Mouse (Mus musculus) heart, embryonic 15.5 days (tissue): ENCODE results near the gene P2ry12. TPM values are rescaled to one million over a fixed set of nuclear protein-coding genes. Genes with fewer than 3 reads are reported as not detected.

Experiments
- ATAC-seq: fragments of 200-750 bp; cut with Nextera tagmentation; replicated peaks from 2 replicates; pipeline ENCODE4 v1.8.0; 2017; ENCODE audit warnings: low read depth, moderate TSS enrichment; ENCODE audit not compliant: insufficient number of reproducible peaks, insufficient read depth, low FRiP score
- H3K27ac ChIP-seq: fragments of 300-500 bp; sonication (generic); 2 replicates; pipeline ENCODE4 v1.5.1; 2015; ENCODE audit warnings: mild to moderate bottlenecking, inconsistent platforms
- H3K27me3 ChIP-seq: fragments of 300-500 bp; sonication (generic); 2 replicates; pipeline ENCODE4 v1.6.1; 2015; ENCODE audit warnings: inconsistent platforms
- H3K36me3 ChIP-seq: fragments of 300-500 bp; sonication (generic); 2 replicates; pipeline ENCODE4 v1.6.1; 2015; ENCODE audit warnings: mild to moderate bottlenecking, inconsistent platforms
- H3K4me1 ChIP-seq: fragments of 300-500 bp; sonication (generic); replicated peaks from 2 replicates; pipeline ENCODE4 v1.6.1; 2015; ENCODE audit warnings: inconsistent platforms
- H3K4me2 ChIP-seq: fragments of 300-500 bp; sonication (generic); 2 replicates; pipeline ENCODE4 v1.6.1; 2015; ENCODE audit warnings: inconsistent platforms, mild to moderate bottlenecking, moderate library complexity
- H3K4me3 ChIP-seq: fragments of 300-500 bp; sonication (generic); 2 replicates; pipeline ENCODE4 v1.5.1; 2015; ENCODE audit warnings: mild to moderate bottlenecking, inconsistent platforms
- H3K9ac ChIP-seq: fragments of 300-500 bp; sonication (generic); 2 replicates; pipeline ENCODE4 v1.6.1; 2015; ENCODE audit warnings: mild to moderate bottlenecking, inconsistent platforms
- H3K9me3 ChIP-seq: fragments of 300-500 bp; sonication (generic); replicated peaks from 2 replicates; pipeline ENCODE4 v1.6.1; 2016; ENCODE audit warnings: inconsistent platforms
- WGBS: fragments of 180-500 bp; shearing (Covaris S2); methylation state at CpG from one replicate; pipeline ENCODE4 v1.1.7; 2015; ENCODE audit warnings: mixed read lengths; 5-methylcytosine and 5-hydroxymethylcytosine counted together
- polyA plus RNA-seq: library from polyadenylated mRNA; unstranded; fragments of >200 nt; fragmentation: Nextera tagmentation; extraction: Ambion mirVana; gene quantifications from 2 replicates; pipeline ENCODE4 v1.2.1, GENCODE M21; 2015

Gene P2ry12
- polyA plus RNA-seq, 1 experiment from 2014 or later, result 1.2 TPM

- no peak overlapping the region for H3K9ac ChIP-seq
Observed at GRCm38 (mm10) chr3:59176871-59177270, 85.8 kb downstream of the P2ry12 start.

DNA sequence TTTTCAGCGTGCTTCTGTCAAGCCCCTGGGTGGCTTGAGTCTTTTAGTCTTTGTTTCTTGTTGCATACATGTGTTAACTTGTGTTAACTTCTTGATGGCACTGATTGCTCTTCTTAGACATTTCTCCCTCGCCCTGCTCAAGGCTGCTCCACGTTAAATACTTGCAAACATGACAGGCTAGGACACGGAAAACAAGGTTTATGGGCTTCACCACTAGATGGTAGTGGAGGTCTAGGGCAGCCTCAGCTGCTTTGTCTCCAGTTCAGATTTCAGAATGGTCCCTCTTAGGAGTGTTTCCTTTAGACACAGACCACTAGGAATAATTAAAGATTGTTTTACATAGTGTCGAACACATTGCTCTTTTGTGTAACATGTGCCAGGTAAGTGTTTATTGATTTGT, 87.4 kb downstream of the P2ry12 start:
- no peak overlapping the region for H3K4me2 ChIP-seq
- 0 out of 2 replicates have a peak, but pooled peaks have one; percentile 43 for ATAC-seq
- 29% methylated on average over 5 of the region's 5 CpGs for WGBS

More at GRCm38 (mm10) chr3:59176871-59177270, 85.8 kb downstream of the P2ry12 start:
- no peaks in the 10 kb centered on the region for H3K36me3 ChIP-seq
- no peaks in the 10 kb centered on the region for H3K9me3 ChIP-seq
- no peak overlapping the region for H3K4me2 ChIP-seq
- H3K4me3 ChIP-seq, result no peak overlapping the region
- no peak for ATAC-seq
- peaks cover 5% of the 10 kb centered on the region; the same call in 1 of the 2 replicates for H3K4me1 ChIP-seq
- no peak overlapping the region for H3K27ac ChIP-seq
- 65% methylated on average over 5 of the region's 5 CpGs for WGBS
- H3K27me3 ChIP-seq, result no peaks in the 10 kb centered on the region

GRCm38 (mm10) chr3:59174426-59175154, 88.1 kb downstream of the P2ry12 start:
- 70% methylated on average over 6 of the region's 6 CpGs for WGBS
- Histone ChIP-seq H3K9ac (no peak overlapping the region), H3K4me1 (peaks cover 9% of the 10 kb centered on the region; the same call in 1 of the 2 replicates), H3K9me3 (no peaks in the 10 kb centered on the region), H3K4me3 (no peak overlapping the region), H3K27ac (no peak overlapping the region), H3K36me3 (no peaks in the 10 kb centered on the region), H3K27me3 (no peaks in the 10 kb centered on the region), H3K4me2 (no peak overlapping the region)
- no peak for ATAC-seq

More for the DNA sequence above, 87.4 kb downstream of the P2ry12 start:
- no peaks in the 10 kb centered on the region for H3K9me3 ChIP-seq
- no peaks in the 10 kb centered on the region for H3K36me3 ChIP-seq
- no peak overlapping the region for H3K4me3 ChIP-seq
- no peaks in the 10 kb centered on the region for H3K27me3 ChIP-seq
- no peak overlapping the region for H3K9ac ChIP-seq
- H3K27ac ChIP-seq, result no peak overlapping the region
- H3K4me1 ChIP-seq, result peaks cover 7% of the 10 kb centered on the region; the same call in 1 of the 2 replicates

DNA sequence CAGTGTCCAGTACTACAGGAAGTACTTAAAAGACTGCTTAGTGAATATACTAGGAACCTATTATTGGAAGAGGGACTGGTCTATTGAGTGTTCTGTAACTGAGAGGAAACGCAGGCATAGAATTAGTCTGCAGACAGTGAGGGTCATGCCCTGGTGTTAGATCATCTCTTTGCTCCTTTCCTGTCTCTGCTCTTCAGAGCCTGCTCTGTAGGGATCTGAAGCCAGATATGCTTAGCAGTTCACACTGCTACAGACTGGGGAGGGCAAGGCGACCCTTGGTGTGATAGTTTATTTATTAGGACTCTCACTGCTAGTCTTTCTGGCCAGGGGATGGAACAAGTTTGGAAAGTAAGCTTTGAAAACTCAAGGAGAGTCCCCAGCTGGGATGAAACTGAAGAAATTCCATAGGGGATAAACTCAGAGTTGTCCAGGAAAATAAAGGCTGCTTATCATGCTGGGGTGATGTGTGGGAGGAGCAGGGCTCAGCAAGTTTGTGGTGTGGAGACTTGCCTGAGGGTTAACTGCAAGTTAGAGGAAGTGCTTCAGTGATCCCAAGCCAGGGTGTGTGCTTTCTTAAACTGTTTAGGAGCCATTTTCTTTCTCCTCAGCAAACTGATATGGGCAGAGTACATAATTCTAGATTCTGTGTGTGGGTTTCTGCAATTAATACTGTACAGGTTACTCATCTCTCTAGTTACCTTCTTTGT, 92.6 kb downstream of the P2ry12 start:
- Histone ChIP-seq H3K4me2 (no peak overlapping the region), H3K27ac (peak overlapping the region; percentile 0; the same call in 1 of the 2 replicates), H3K9ac (no peak overlapping the region), H3K36me3 (no peaks in the 10 kb centered on the region), H3K9me3 (no peaks in the 10 kb centered on the region), H3K27me3 (no peaks in the 10 kb centered on the region), H3K4me1 (0 out of 2 replicates have a peak, but pooled peaks cover 7% of the 10 kb centered on the region), H3K4me3 (no peak overlapping the region)
- 0 out of 2 replicates have a peak, but pooled peaks have one; percentile 50 for ATAC-seq
- 30% methylated on average over 2 of the region's 2 CpGs for WGBS

GRCm38 (mm10) chr3:59169215-59169614, 93.5 kb downstream of the P2ry12 start:
- H3K9me3 ChIP-seq, result no peaks in the 10 kb centered on the region
- ATAC-seq, result no peak
- H3K27ac ChIP-seq, result no peak overlapping the region
- no peaks in the 10 kb centered on the region for H3K27me3 ChIP-seq
- no peak overlapping the region for H3K4me3 ChIP-seq
- no peak overlapping the region for H3K9ac ChIP-seq
- H3K4me2 ChIP-seq, result no peak overlapping the region
- no peaks in the 10 kb centered on the region for H3K36me3 ChIP-seq
- 0 out of 2 replicates have a peak, but pooled peaks cover 7% of the 10 kb centered on the region for H3K4me1 ChIP-seq
- WGBS, result 79% methylated on average over 4 of the region's 4 CpGs

- Histone ChIP-seq H3K36me3 (no peaks in the 10 kb centered on the region), H3K4me3 (no peak overlapping the region), H3K27me3 (no peaks in the 10 kb centered on the region), H3K9me3 (no peaks in the 10 kb centered on the region), H3K9ac (no peak overlapping the region), H3K27ac (no peak overlapping the region), H3K4me2 (no peak overlapping the region), H3K4me1 (0 out of 2 replicates have a peak, but pooled peaks cover 7% of the 10 kb centered on the region)
- ATAC-seq, result no peak
- WGBS, result 85% methylated on average over 6 of the region's 6 CpGs
Observed at GRCm38 (mm10) chr3:59168476-59168875, 94.2 kb downstream of the P2ry12 start.

- Histone ChIP-seq H3K9ac (no peak overlapping the region), H3K9me3 (no peaks in the 10 kb centered on the region), H3K36me3 (no peaks in the 10 kb centered on the region), H3K4me2 (no peak overlapping the region), H3K27ac (0 out of 2 replicates have a peak overlapping the region, but pooled peaks have one; percentile 31), H3K4me1 (0 out of 2 replicates have a peak, but pooled peaks cover 7% of the 10 kb centered on the region), H3K4me3 (no peak overlapping the region), H3K27me3 (no peaks in the 10 kb centered on the region)
- WGBS, result 68% methylated on average over 2 of the region's 2 CpGs
- no peak for ATAC-seq
Observed at GRCm38 (mm10) chr3:59167417-59168054, 95.1 kb downstream of the P2ry12 start.

Other genes with a start within 250 kb of the P2ry12 start
- 1.3 and 1.9 TPM in 2 replicates for gene Gpr171, start 161.1 kb downstream of the P2ry12 start, polyA plus RNA-seq
- gene P2ry14, start 109.3 kb downstream of the P2ry12 start, polyA plus RNA-seq, result 2.5 and 3.1 TPM in 2 replicates
- 0.14 and 0.16 TPM in 2 replicates for gene Gpr87, start 67.8 kb downstream of the P2ry12 start, polyA plus RNA-seq
- 0.78 and 1.1 TPM in 2 replicates for gene P2ry13, start 52.0 kb downstream of the P2ry12 start, polyA plus RNA-seq
- 2.8 and 3.2 TPM in 2 replicates for gene Igsf10, start 81.5 kb upstream of the P2ry12 start, polyA plus RNA-seq